Mouse (Mus musculus) adrenal gland, postnatal 14 days (tissue): Measurements from ENCODE around the gene Gm49380. TPM values are rescaled to one million over a fixed set of nuclear protein-coding genes. Genes with fewer than 3 reads are reported as not detected.

Experiments
- total RNA-seq: library from RNA; stranded (reverse); gene quantifications from 2 replicates; pipeline ENCODE4 v1.2.3, GENCODE M21; 2021

Gene Gm49380
- total RNA-seq, 1 experiment from 2014 or later: 0.52 TPM

Other genes with a start within 250 kb of the Gm49380 start
- gene Thy1, start 70.1 kb downstream of the Gm49380 start, total RNA-seq: 35.7 and 56.8 TPM in 2 replicates
- gene Usp2, start 46.5 kb downstream of the Gm49380 start, total RNA-seq: 49.5 and 54.9 TPM in 2 replicates
- not detected in 2 replicates for gene Mfrp, start 11.8 kb downstream of the Gm49380 start, total RNA-seq
- gene C1qtnf5, start 6.3 kb downstream of the Gm49380 start, total RNA-seq: 11.1 and 14.9 TPM in 2 replicates
- 27.5 and 31.8 TPM in 2 replicates for gene Rnf26, start within 50 bp of the Gm49380 start, total RNA-seq
- gene Mcam, start 21.0 kb upstream of the Gm49380 start, total RNA-seq: 65.3 and 76.6 TPM in 2 replicates
- 33.1 and 34.4 TPM in 2 replicates for gene Cbl, start 120.5 kb upstream of the Gm49380 start, total RNA-seq
- 1.1 and 2.5 TPM in 2 replicates for gene Ccdc153, start 127.2 kb upstream of the Gm49380 start, total RNA-seq
- 0.30 TPM in 1 of 2 replicates, not detected in the other for gene Pdzd3, start 138.0 kb upstream of the Gm49380 start, total RNA-seq
- 17.6 and 20.7 TPM in 2 replicates for gene Nlrx1, start 155.1 kb upstream of the Gm49380 start, total RNA-seq
- gene Abcg4, start 175.1 kb upstream of the Gm49380 start, total RNA-seq: 19.0 and 28.8 TPM in 2 replicates
- gene Hinfp, start 192.2 kb upstream of the Gm49380 start, total RNA-seq: 20.3 and 22.1 TPM in 2 replicates
- 27.8 and 40.4 TPM in 2 replicates for gene C2cd2l, start 206.8 kb upstream of the Gm49380 start, total RNA-seq
- gene Dpagt1, start 212.5 kb upstream of the Gm49380 start, total RNA-seq: 27.1 and 29.5 TPM in 2 replicates
- 76.0 and 90.3 TPM in 2 replicates for gene H2afx, start 221.2 kb upstream of the Gm49380 start, total RNA-seq
- gene Hmbs, start 230.7 kb upstream of the Gm49380 start, total RNA-seq: 77.5 and 92.0 TPM in 2 replicates
- 41.6 and 44.1 TPM in 2 replicates for gene Vps11, start 248.2 kb upstream of the Gm49380 start, total RNA-seq